Mouse (Mus musculus): Measurements from ENCODE around the gene Eif4b. TPM values are rescaled to one million over a fixed set of nuclear protein-coding genes. Genes with fewer than 3 reads are reported as not detected.

Gene Eif4b
- total and polyA plus RNA-seq, 3 experiments: 536 to 652 (median 555) TPM

GRCm38 (mm10) chr15:102110701-102111494 lies 37.3 kb downstream of the Eif4b start:
- TF ChIP-seq MAFK (IDR thresholded peaks at IDR 0.05; ENCODE audit: insufficient replicate concordance, low read length) (peak; percentile 62; the same call in 1 of the 2 replicates), ZKSCAN1 (IDR thresholded peaks at IDR 0.05; ENCODE audit: borderline replicate concordance, low read depth, low read length) (no peak)
- Histone ChIP-seq H3K9me3 (replicated peaks; ENCODE audit: low read length) (no peaks in the 10 kb centered on the region), H3K27me3 (replicated peaks) (peaks cover 25% of the 10 kb centered on the region), H3K36me3 (replicated peaks in 1 of 2; ENCODE audit: control insufficient read depth in 1 of 2, insufficient read depth in 1 of 2, low read length in 1 of 2) (peaks cover 5 to 15% of the 10 kb centered on the region in 2 experiments), H3K79me2 (replicated peaks; ENCODE audit: control insufficient read depth, extremely low read depth, insufficient read depth, poor library complexity, severe bottlenecking) (no peaks in the 10 kb centered on the region), H3K9ac (ENCODE audit: insufficient read depth, low read depth) (no peak overlapping the region), H3K4me1 (ENCODE audit: control insufficient read depth in 1 of 2, insufficient read depth in 2 of 2) (peaks cover 18 to 45% of the 10 kb centered on the region in 2 experiments), H3K27ac (ENCODE audit: insufficient read depth, low read depth) (no peak overlapping the region), H3K4me3 (replicated peaks in 1 of 3; ENCODE audit: low read depth in 2 of 3, low read length in 2 of 3, poor library complexity in 1 of 3) (no peak overlapping the region), H3K4me2 (ENCODE audit: insufficient read depth, low read depth, poor library complexity, severe bottlenecking) (no peak overlapping the region)
- in situ Hi-C loops (cut with MboI; ENCODE audit: low pct_ligation_motif_present, low pct_unique_long_range_greater_than_20kb, low sequenced_read_pairs) (no loop called here), dilution Hi-C loops (cut with MboI; ENCODE audit: extremely low pct_ligation_motif_present, extremely low pct_unique_long_range_greater_than_20kb, low sequenced_read_pairs) (no loop called here)
- no peak for DNase-seq (ENCODE audit: extremely low read depth)

- Histone ChIP-seq H3K79me2 (replicated peaks; ENCODE audit: control insufficient read depth, extremely low read depth, insufficient read depth, poor library complexity, severe bottlenecking) (no peaks in the 10 kb centered on the region), H3K9ac (ENCODE audit: insufficient read depth, low read depth) (no peak overlapping the region), H3K9me3 (replicated peaks; ENCODE audit: low read length) (no peaks in the 10 kb centered on the region), H3K27me3 (replicated peaks) (peaks cover 20% of the 10 kb centered on the region), H3K27ac (ENCODE audit: insufficient read depth, low read depth) (no peak overlapping the region), H3K36me3 (replicated peaks in 1 of 2; ENCODE audit: control insufficient read depth in 1 of 2, insufficient read depth in 1 of 2, low read length in 1 of 2) (peaks cover 9 to 19% of the 10 kb centered on the region in 2 experiments), H3K4me2 (ENCODE audit: insufficient read depth, low read depth, poor library complexity, severe bottlenecking) (no peak overlapping the region), H3K4me3 (replicated peaks in 1 of 3; ENCODE audit: low read depth in 2 of 3, low read length in 2 of 3, poor library complexity in 1 of 3) (no peak overlapping the region), H3K4me1 (ENCODE audit: control insufficient read depth in 1 of 2, insufficient read depth in 2 of 2) (peaks cover 14 to 40% of the 10 kb centered on the region in 2 experiments)
- TF ChIP-seq USF1 (IDR thresholded peaks at IDR 0.05; ENCODE audit: low read depth, low read length) (no peak), EP300 (IDR thresholded peaks at IDR 0.05; ENCODE audit: low read length) (no peak), ZKSCAN1 (IDR thresholded peaks at IDR 0.05; ENCODE audit: borderline replicate concordance, low read depth, low read length) (no peak), E2F4 (IDR thresholded peaks at IDR 0.05; ENCODE audit: insufficient replicate concordance, low read depth, low read length) (no peak), MAX (IDR thresholded peaks at IDR 0.05; ENCODE audit: low read length) (no peak), MAZ (IDR thresholded peaks at IDR 0.05; ENCODE audit: low read depth, low read length) (no peak), CHD1 (IDR thresholded peaks at IDR 0.05; ENCODE audit: low read depth, low read length) (no peak), TBP (conservative IDR thresholded peaks at IDR 0.05; ENCODE audit: low read depth, low read length) (no peak), POLR2A (IDR thresholded peaks at IDR 0.05; ENCODE audit: low read depth, low read length) (no peak)
- no peak for DNase-seq (ENCODE audit: extremely low read depth)
- dilution Hi-C loops (cut with MboI; ENCODE audit: extremely low pct_ligation_motif_present, extremely low pct_unique_long_range_greater_than_20kb, low sequenced_read_pairs): no loop called here
- in situ Hi-C loops (cut with MboI; ENCODE audit: low pct_ligation_motif_present, low pct_unique_long_range_greater_than_20kb, low sequenced_read_pairs): no loop called here
Observed at GRCm38 (mm10) chr15:102111495-102111829, 37.9 kb downstream of the Eif4b start.

GRCm38 (mm10) chr15:102112181-102112580 lies 38.6 kb downstream of the Eif4b start:
- Histone ChIP-seq H3K79me2 (replicated peaks; ENCODE audit: control insufficient read depth, extremely low read depth, insufficient read depth, poor library complexity, severe bottlenecking) (no peaks in the 10 kb centered on the region), H3K36me3 (replicated peaks in 1 of 2; ENCODE audit: control insufficient read depth in 1 of 2, insufficient read depth in 1 of 2, low read length in 1 of 2) (peaks cover 16 to 27% of the 10 kb centered on the region in 2 experiments), H3K27me3 (replicated peaks) (peaks cover 13% of the 10 kb centered on the region), H3K9me3 (replicated peaks; ENCODE audit: low read length) (no peaks in the 10 kb centered on the region), H3K4me2 (ENCODE audit: insufficient read depth, low read depth, poor library complexity, severe bottlenecking) (no peak overlapping the region), H3K9ac (ENCODE audit: insufficient read depth, low read depth) (no peak overlapping the region), H3K27ac (ENCODE audit: insufficient read depth, low read depth) (no peak overlapping the region), H3K4me1 (ENCODE audit: control insufficient read depth in 1 of 2, insufficient read depth in 2 of 2) (peaks cover 14 to 33% of the 10 kb centered on the region in 2 experiments), H3K4me3 (replicated peaks in 1 of 3; ENCODE audit: low read depth in 2 of 3, low read length in 2 of 3, poor library complexity in 1 of 3) (no peak overlapping the region)
- no peak for DNase-seq (ENCODE audit: extremely low read depth)
- dilution Hi-C loops (cut with MboI; ENCODE audit: extremely low pct_ligation_motif_present, extremely low pct_unique_long_range_greater_than_20kb, low sequenced_read_pairs) (no loop called here), in situ Hi-C loops (cut with MboI; ENCODE audit: low pct_ligation_motif_present, low pct_unique_long_range_greater_than_20kb, low sequenced_read_pairs) (no loop called here)
- TF ChIP-seq IRF4 (IDR thresholded peaks at IDR 0.05; ENCODE audit: low read depth, low read length) (no peak), EP300 (IDR thresholded peaks at IDR 0.05; ENCODE audit: low read length) (no peak), CTCF (conservative IDR thresholded peaks at IDR 0.05 in 1 of 2, IDR thresholded peaks at IDR 0.05 in 1 of 2; ENCODE audit: low read depth in 2 of 2, low read length in 2 of 2) (no peak), JUN (IDR thresholded peaks at IDR 0.05; ENCODE audit: insufficient read depth, low read depth, low read length) (no peak), MXI1 (IDR thresholded peaks at IDR 0.05; ENCODE audit: low read depth, low read length) (no peak), POLR2A (IDR thresholded peaks at IDR 0.05; ENCODE audit: low read depth, low read length) (no peak), UBTF (IDR thresholded peaks at IDR 0.05; ENCODE audit: low read depth, low read length) (no peak), ZNF384 (IDR thresholded peaks at IDR 0.05; ENCODE audit: low read depth, low read length) (no peak), BHLHE40 (IDR thresholded peaks at IDR 0.05; ENCODE audit: low read depth, low read length) (no peak), MYC (IDR thresholded peaks at IDR 0.05; ENCODE audit: low read depth, low read length) (no peak), PAX5 (IDR thresholded peaks at IDR 0.05; ENCODE audit: low read length) (no peak), SIN3A (IDR thresholded peaks at IDR 0.05; ENCODE audit: low read length) (no peak), JUND (conservative IDR thresholded peaks at IDR 0.05; ENCODE audit: low read depth, low read length) (no peak)
